In genomic region chr5:74277712-74278111, GRCm38 (mm10) we compare ENCODE assay signal across 7 mouse cellular contexts.
DNase-seq lines count a peak whose midpoint lies in the region; ATAC-seq lines count a peak whose summit lies in the region.

No protein-coding gene starts in this region.

- WGBS in midbrain, embryonic 16.5 days: 11% methylated on average over 3 of the region's 3 CpGs

- H3K9me3 ChIP-seq in midbrain, embryonic 16.5 days (replicated peaks; ENCODE audit: control insufficient read depth, low read length, poor library complexity, severe bottlenecking): no peaks in the 10 kb centered on the region

- H3K4me3 ChIP-seq in midbrain, embryonic 16.5 days (ENCODE audit: low read depth, low read length): no peak overlapping the region

- no peak overlapping the region for H3K27ac ChIP-seq in midbrain, embryonic 16.5 days (ENCODE audit: low read length)

- H3K4me2 ChIP-seq in midbrain, embryonic 16.5 days (ENCODE audit: low read length): no peak overlapping the region

- H3K4me1 ChIP-seq in midbrain, embryonic 16.5 days (ENCODE audit: control insufficient read depth, insufficient read depth, low read length): peaks cover 5% of the 10 kb centered on the region; the same call in 1 of the 2 replicates

- H3K27me3 ChIP-seq in midbrain, embryonic 16.5 days (ENCODE audit: control insufficient read depth, insufficient read depth, low read depth, low read length): no peaks in the 10 kb centered on the region

- H3K9ac ChIP-seq in midbrain, embryonic 16.5 days (ENCODE audit: low read depth, low read length): no peak overlapping the region

- intact Hi-C loops in left cerebral cortex, postnatal 4 days (cut with DNase I): loop anchor here (2.0 to 10.0 kb wide), 3 partner anchors 205 to 593 kb away; no protein-coding TSS in a partner anchor

- H3K36me3 ChIP-seq in midbrain, embryonic 16.5 days (ENCODE audit: control insufficient read depth, insufficient read depth, low read length): no peaks in the 10 kb centered on the region

- DNase-seq in adrenal gland, postnatal 10 days: peak; percentile 92
- DNase-seq in embryo, embryonic 9.5 days (ENCODE audit: extremely low spot score): peak; percentile 87
- DNase-seq in heart, adult 11 months: peak; percentile 95
- peak; percentile 83 for DNase-seq in kidney, adult 11 months
- DNase-seq in left cerebral cortex, postnatal 4 days: peak; percentile 92
- peak; percentile 37 to 60 for DNase-seq in spleen, postnatal 14 days (ENCODE audit: low spot score in 2 of 2)

- ATAC-seq in midbrain, embryonic 16.5 days: peak; percentile 78
